Mouse (Mus musculus) lung, adult 10 weeks (tissue): Measurements from ENCODE around the gene Tgfbr1. TPM values are rescaled to one million over a fixed set of nuclear protein-coding genes. Genes with fewer than 3 reads are reported as not detected.

Experiments used
- polyA plus RNA-seq: library from polyadenylated mRNA; stranded (reverse); fragments of 350-450 nt; fragmentation: Illumina TruSeq; extraction: RNeasy Lipid Tissue Mini Kit (QIAGEN cat#74804); gene quantifications from one replicate; pipeline ENCODE4 v1.2.3, GENCODE M21; 2014; ENCODE audit warnings: low read depth, low replicate concordance; ENCODE audit not compliant: insufficient read depth

Tgfbr1 gene
- 13.4 TPM for polyA plus RNA-seq

GRCm38 (mm10) chr4:47352803-47353388 lies at the start of gene Tgfbr1:
Gene Tgfbr1 (plus strand): TSS chr4:47353222.

Other genes with a start within 250 kb of the Tgfbr1 start
- 7.3 TPM for gene Col15a1, start 145.1 kb upstream of the Tgfbr1 start, polyA plus RNA-seq
- gene Alg2, start 121.1 kb downstream of the Tgfbr1 start, polyA plus RNA-seq: 13.8 TPM
- gene Sec61b, start 121.4 kb downstream of the Tgfbr1 start, polyA plus RNA-seq: 341 TPM